Mouse (Mus musculus) hindbrain, embryonic 11.5 days (tissue): Measurements from ENCODE around the gene 6430550D23Rik. TPM values are rescaled to one million over a fixed set of nuclear protein-coding genes. Genes with fewer than 3 reads are reported as not detected.
A peak's percentile ranks its signal among the peaks of the same experiment; 100 is the strongest.

Experiments
- ATAC-seq: fragments of 200-750 bp; cut with Nextera tagmentation; 2 replicates; pipeline ENCODE4 v1.8.0; 2017; ENCODE audit warnings: mild to moderate bottlenecking, moderate TSS enrichment, moderate library complexity; ENCODE audit not compliant: low FRiP score
- DNase-seq: peaks from one replicate; pipeline ENCODE4 v3.0.0-alpha.2; 2015; ENCODE audit warnings: low spot score
- H3K27ac ChIP-seq: fragments of 300-500 bp; sonication (generic); 2 replicates; pipeline ENCODE4 v1.5.1; 2014; ENCODE audit warnings: mild to moderate bottlenecking, low read depth, low read length
- H3K27me3 ChIP-seq: fragments of 300-500 bp; sonication (generic); 2 replicates; pipeline ENCODE4 v1.6.1; 2014; ENCODE audit warnings: mild to moderate bottlenecking, low read length, moderate library complexity, mixed read lengths; ENCODE audit not compliant: control insufficient read depth, insufficient read depth
- H3K36me3 ChIP-seq: fragments of 300-500 bp; sonication (generic); 2 replicates; pipeline ENCODE4 v1.6.1; 2014; ENCODE audit warnings: mild to moderate bottlenecking, low read length, moderate library complexity, mixed read lengths; ENCODE audit not compliant: control insufficient read depth, insufficient read depth
- H3K4me1 ChIP-seq: fragments of 300-500 bp; sonication (generic); replicated peaks from 2 replicates; pipeline ENCODE4 v1.6.1; 2014; ENCODE audit warnings: low read length, mixed read lengths; ENCODE audit not compliant: control insufficient read depth, insufficient read depth
- H3K4me2 ChIP-seq: fragments of 300-500 bp; sonication (generic); replicated peaks from 2 replicates; pipeline ENCODE4 v1.6.1; 2014; ENCODE audit warnings: mild to moderate bottlenecking, low read depth, low read length
- H3K4me3 ChIP-seq: fragments of 300-500 bp; sonication (generic); 2 replicates; pipeline ENCODE4 v1.5.1; 2014; ENCODE audit warnings: low read depth, low read length
- H3K9ac ChIP-seq: fragments of 300-500 bp; sonication (generic); 2 replicates; pipeline ENCODE4 v1.6.1; 2014; ENCODE audit warnings: low read depth, low read length
- H3K9me3 ChIP-seq: fragments of 300-500 bp; sonication (generic); 2 replicates; pipeline ENCODE4 v1.6.1; 2016; ENCODE audit warnings: low read length; ENCODE audit not compliant: control insufficient read depth
- WGBS: fragments of 180-500 bp; shearing (Covaris S2); extraction: QIAGEN DNeasy Blood & Tissue Kit; methylation state at CpG from one replicate; pipeline ENCODE4 v1.1.7; 2014; 5-methylcytosine and 5-hydroxymethylcytosine counted together
- polyA plus RNA-seq: library from polyadenylated mRNA; unstranded; fragments of >200 nt; fragmentation: Nextera tagmentation; extraction: Ambion mirVana; gene quantifications from 2 replicates; pipeline ENCODE4 v1.2.1, GENCODE M21; 2014

6430550D23Rik gene
- polyA plus RNA-seq, 1 experiment from 2014 or later, result 2.5 TPM

DNA sequence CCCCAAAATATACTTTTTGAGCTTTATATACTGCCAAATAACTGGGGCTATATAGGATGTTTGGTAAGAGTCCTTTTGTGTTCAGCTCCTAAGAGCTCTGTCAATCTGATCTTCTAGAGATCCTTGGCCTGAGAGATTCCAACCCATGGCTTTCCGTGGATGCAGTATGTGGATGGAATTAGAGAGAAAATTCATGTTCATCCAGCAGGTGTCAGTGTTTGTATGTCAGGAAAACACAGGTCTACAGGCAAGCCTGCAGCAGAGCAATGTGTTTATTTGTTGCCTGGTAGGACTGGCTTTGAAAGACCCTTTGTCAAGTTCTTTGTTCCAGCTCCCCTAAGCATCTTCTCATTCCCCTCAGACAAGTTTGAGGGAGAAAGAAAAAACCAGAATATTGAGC lies 44.8 kb downstream of the 6430550D23Rik start:
- Histone ChIP-seq H3K9me3 (no peaks in the 10 kb centered on the region), H3K4me3 (no peak overlapping the region), H3K27me3 (no peaks in the 10 kb centered on the region), H3K4me1 (no peaks in the 10 kb centered on the region), H3K36me3 (peaks cover 13% of the 10 kb centered on the region), H3K9ac (no peak overlapping the region), H3K27ac (no peak overlapping the region), H3K4me2 (no peak overlapping the region)
- 55% methylated on average over 1 of the region's 1 CpGs for WGBS
- DNase-seq, result peak; percentile 49
- ATAC-seq, result no peak

DNA sequence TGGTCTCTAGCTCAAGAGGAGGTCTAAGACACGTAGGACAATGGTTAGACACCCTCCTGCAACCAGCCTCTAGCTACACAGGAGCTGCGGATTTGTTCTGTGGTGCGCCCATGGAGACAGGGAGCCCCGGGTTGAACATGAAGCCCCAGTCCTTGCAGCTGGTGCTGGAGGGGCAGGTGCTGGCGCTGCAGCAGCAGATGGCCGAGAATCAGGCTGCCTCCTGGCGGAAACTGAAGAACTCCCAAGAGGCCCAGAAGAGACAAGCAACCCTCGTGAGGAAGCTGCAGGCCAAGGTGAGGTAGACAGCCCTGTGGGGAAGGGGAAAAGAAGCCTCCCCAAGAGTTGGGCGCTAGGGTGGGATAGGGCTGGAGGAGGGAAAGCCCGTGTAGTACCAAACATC lies 45.9 kb downstream of the 6430550D23Rik start:
- Histone ChIP-seq H3K4me3 (no peak overlapping the region), H3K27ac (no peak overlapping the region), H3K4me1 (no peaks in the 10 kb centered on the region), H3K27me3 (no peaks in the 10 kb centered on the region), H3K9ac (no peak overlapping the region), H3K36me3 (peaks cover 8% of the 10 kb centered on the region; the same call in 1 of the 2 replicates), H3K9me3 (no peaks in the 10 kb centered on the region), H3K4me2 (no peak overlapping the region)
- ATAC-seq (no peak), DNase-seq (no peak)
- 78% methylated on average over 9 of the region's 10 CpGs for WGBS

DNA sequence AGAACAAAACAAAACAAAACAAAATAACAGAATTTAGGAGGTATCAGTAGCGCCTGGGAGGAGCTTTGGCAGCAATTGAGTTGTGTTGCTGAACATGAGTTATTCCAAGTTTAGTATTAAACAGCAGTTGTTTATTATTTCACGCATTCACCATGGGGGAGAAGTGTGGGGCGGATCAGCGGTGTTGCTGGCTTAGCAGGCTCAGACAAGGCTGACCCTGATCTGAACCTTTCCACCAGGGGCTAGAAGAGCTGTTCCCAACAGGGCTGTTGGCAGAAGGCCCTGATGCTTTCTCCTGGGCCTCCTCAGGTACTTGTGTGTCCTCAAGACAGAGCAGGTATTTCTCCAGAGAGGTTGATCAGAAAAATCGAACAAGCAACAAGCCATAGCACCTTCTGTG lies 47.8 kb downstream of the 6430550D23Rik start:
- WGBS, result 90% methylated on average over 5 of the region's 5 CpGs
- ATAC-seq, result no peak
- H3K4me2 ChIP-seq, result no peak overlapping the region
- no peaks in the 10 kb centered on the region for H3K27me3 ChIP-seq
- no peaks in the 10 kb centered on the region for H3K4me1 ChIP-seq
- H3K27ac ChIP-seq, result no peak overlapping the region
- no peak overlapping the region for H3K4me3 ChIP-seq
- DNase-seq, result no peak
- H3K9ac ChIP-seq, result no peak overlapping the region
- H3K36me3 ChIP-seq, result 0 out of 2 replicates have a peak, but pooled peaks cover 6% of the 10 kb centered on the region
- H3K9me3 ChIP-seq, result no peaks in the 10 kb centered on the region

DNA sequence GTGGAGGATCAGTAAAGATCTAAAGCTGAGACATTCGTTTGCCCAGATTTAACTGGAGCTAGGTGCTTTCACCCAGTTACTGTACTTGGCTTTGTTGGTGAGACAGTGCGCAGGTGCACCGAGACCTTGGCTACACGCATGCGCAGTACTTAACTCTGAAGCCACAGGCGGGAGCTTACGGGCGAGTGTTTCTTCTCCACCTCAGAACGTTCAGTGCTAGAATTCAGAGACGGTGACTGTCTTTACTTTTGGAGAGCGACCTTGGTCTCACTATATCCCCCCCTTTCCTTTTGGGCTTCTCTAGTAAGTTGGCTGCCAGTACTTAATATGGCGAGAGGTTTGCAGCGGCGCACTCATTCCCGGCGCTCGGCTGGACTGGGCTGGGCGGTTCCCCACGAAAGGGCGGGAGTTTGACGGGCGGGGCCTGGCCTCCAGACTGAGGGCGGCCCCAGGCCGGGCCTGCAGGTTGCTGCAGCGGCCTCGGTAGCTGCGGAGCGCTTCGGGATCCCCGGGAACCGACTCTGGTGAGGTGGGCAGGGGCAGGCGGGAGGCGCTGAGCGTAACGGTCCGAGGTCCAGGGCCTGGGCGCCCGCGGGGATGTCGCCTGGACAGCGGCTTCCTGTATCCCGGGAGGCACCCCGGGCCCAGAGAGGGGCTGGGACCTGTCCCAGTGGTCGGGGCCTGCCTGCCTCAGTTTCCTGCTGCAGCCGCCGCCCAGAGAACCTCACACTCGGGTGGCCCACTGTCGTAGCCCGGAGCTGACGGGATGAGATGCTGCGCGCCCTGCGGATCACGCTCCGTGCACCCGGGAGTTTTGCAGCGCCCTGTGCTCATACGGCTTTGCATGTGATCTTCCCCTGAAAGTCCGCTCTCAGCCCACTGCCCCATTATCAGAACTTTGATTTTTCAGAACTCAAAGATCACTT lies 51.4 kb downstream of the 6430550D23Rik start, which contains the start of gene Cep250:
Gene Cep250, plus strand, starts transcription at position 325 of the 926 bp plus-strand sequence.
- DNase-seq (peak; percentile 90), ATAC-seq (peak; percentile 97)
- Histone ChIP-seq H3K4me3 (peak within 1 kb of the TSS; percentile 90), H3K27me3 (peaks cover 2% of the 10 kb centered on the region; the same call in 1 of the 2 replicates), H3K27ac (peak within 1 kb of the TSS; percentile 38), H3K9me3 (no peaks in the 10 kb centered on the region), H3K9ac (peak within 1 kb of the TSS; percentile 98), H3K4me2 (peak within 1 kb of the TSS; percentile 69), H3K36me3 (no peaks in the 10 kb centered on the region), H3K4me1 (no peaks in the 10 kb centered on the region)
- WGBS, result under 1% methylated on average over 57 of the region's 59 CpGs

DNA sequence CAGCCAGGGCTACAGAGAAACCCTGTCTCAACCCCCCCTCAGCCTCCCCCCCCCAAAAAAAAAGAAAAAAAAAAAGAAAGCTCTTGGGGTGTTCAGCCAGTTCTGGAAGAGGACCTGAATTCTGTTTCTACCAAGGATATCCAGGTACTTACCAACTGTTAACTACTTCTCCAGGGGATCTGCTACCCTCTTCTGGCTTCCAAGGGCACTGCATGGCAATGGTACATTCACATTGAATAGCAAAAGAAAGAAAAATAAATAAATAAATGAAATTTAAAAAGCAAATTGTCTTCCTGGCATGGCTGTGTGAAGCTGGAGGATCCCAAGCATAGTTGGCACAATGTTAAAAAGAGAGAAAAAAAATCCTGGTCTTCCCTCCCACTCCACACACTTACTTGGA lies 55.8 kb downstream of the 6430550D23Rik start:
- peak; percentile 62 for DNase-seq
- 0 out of 2 replicates have a peak, but pooled peaks cover 2% of the 10 kb centered on the region for H3K4me1 ChIP-seq

DNA sequence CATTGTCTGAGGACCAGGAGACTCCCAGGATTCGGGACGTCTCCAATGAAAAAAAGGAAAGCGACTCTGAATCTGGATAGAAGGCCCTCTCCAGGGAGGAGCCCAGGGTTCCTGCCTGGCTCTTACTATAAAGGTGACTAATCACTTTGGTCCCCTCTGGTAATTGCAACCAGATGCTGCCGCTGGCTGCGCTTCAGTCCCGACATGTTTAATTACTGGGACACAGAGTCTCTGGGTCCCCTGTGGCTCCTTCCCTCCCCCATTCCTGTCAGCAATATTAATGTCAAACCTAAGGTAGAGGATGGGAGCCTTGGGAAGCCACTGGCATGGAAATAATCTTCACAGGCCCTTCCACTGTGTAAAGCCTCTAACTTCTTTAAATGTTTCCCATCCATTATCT lies 58.4 kb downstream of the 6430550D23Rik start:
- H3K27ac ChIP-seq, result peak overlapping the region; percentile 20; the same call in 1 of the 2 replicates
- H3K27me3 ChIP-seq, result peaks cover 2% of the 10 kb centered on the region; the same call in 1 of the 2 replicates
- no peak overlapping the region for H3K9ac ChIP-seq
- no peak overlapping the region for H3K4me3 ChIP-seq
- no peaks in the 10 kb centered on the region for H3K36me3 ChIP-seq
- no peaks in the 10 kb centered on the region for H3K9me3 ChIP-seq
- H3K4me2 ChIP-seq, result no peak overlapping the region
- 22% methylated on average over 6 of the region's 6 CpGs for WGBS
- DNase-seq (peak; percentile 56), ATAC-seq (no peak; the same call in 1 of the 2 replicates)
- 0 out of 2 replicates have a peak, but pooled peaks cover 4% of the 10 kb centered on the region for H3K4me1 ChIP-seq

More for the DNA sequence above, 55.8 kb downstream of the 6430550D23Rik start:
- H3K27me3 ChIP-seq, result peaks cover 2% of the 10 kb centered on the region; the same call in 1 of the 2 replicates
- no peak overlapping the region for H3K4me3 ChIP-seq
- no peaks in the 10 kb centered on the region for H3K36me3 ChIP-seq
- no peak overlapping the region for H3K9ac ChIP-seq
- H3K4me2 ChIP-seq, result no peak overlapping the region
- H3K27ac ChIP-seq, result no peak overlapping the region
- no peaks in the 10 kb centered on the region for H3K9me3 ChIP-seq
- ATAC-seq, result no peak

DNA sequence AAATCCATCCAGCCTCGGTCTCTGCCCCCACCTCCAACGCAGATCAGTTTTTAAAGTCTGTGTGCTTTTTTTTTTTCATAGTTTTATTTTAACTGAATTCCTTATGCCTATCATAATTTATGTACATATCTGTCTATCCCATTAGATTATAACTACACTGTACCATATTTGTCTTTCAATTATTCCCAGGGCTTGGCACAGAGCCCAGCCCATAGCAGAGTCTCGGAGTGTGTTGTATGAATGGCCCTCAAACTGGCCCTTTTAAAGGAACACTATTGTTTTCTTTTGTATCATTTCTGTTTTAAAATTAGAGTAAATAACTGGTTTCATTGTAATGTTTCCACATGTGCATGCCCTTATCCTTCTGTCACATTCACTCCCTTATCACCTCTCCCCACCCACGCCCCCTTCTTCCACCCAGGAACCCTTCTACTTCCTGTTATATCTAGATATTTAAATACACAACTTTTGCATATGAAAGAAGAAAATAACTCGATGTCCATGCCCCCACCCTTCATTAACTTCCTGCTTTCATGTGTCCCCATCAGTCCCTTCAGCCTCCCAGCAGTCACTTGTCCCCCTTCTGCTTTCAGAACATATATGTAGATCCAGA lies 60.3 kb downstream of the 6430550D23Rik start:
- H3K27ac ChIP-seq, result no peak overlapping the region
- no peak overlapping the region for H3K9ac ChIP-seq
- H3K4me1 ChIP-seq, result peaks cover 11% of the 10 kb centered on the region; the same call in 1 of the 2 replicates
- no peaks in the 10 kb centered on the region for H3K9me3 ChIP-seq
- H3K4me2 ChIP-seq, result no peak overlapping the region
- ATAC-seq (no peak), DNase-seq (no peak)
- H3K27me3 ChIP-seq, result no peaks in the 10 kb centered on the region
- WGBS, result 76% methylated on average over 5 of the region's 5 CpGs
- H3K4me3 ChIP-seq, result no peak overlapping the region
- H3K36me3 ChIP-seq, result no peaks in the 10 kb centered on the region

DNA sequence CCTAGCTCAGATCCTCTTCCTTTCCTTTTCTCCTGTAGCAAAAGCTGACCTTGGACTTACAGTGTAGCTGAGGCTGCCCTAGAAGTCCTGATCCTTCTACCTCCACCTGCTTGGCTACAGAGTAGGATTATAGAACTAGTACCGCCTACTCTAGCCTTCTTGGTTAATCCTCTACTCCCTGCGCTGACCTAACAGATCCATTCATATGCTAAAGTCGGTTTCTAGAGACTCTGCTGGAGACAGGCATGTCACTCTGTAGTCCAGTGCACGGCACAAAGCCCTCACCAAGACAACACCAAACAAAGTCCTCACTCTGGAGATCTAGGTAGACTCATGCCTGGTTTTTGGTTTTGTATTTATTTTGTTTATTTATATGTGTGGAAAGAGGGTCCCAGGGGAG lies 61.3 kb downstream of the 6430550D23Rik start:
- Histone ChIP-seq H3K27me3 (no peaks in the 10 kb centered on the region), H3K4me1 (peaks cover 11% of the 10 kb centered on the region; the same call in 1 of the 2 replicates), H3K27ac (no peak overlapping the region), H3K9me3 (no peaks in the 10 kb centered on the region), H3K4me2 (no peak overlapping the region), H3K36me3 (no peaks in the 10 kb centered on the region), H3K4me3 (no peak overlapping the region), H3K9ac (no peak overlapping the region)
- ATAC-seq, result no peak
- no peak for DNase-seq
- WGBS, result 9% methylated on average over 4 of the region's 4 CpGs
